Mouse (Mus musculus) thymus, adult 2 months (tissue): ENCODE data around the gene Rgcc. TPM values are rescaled to one million over a fixed set of nuclear protein-coding genes. Genes with fewer than 3 reads are reported as not detected.
A peak's percentile ranks its signal among the peaks of the same experiment; 100 is the strongest.

Experiments used
- DNase-seq: peaks from one replicate; pipeline ENCODE4 v3.0.0; 2021
- H3K27ac ChIP-seq: fragments of 200-500 bp; 2 replicates; pipeline ENCODE4 v1.5.1; 2012; ENCODE audit warnings: low read length, control low read depth; ENCODE audit not compliant: control insufficient read depth, insufficient read depth
- H3K27me3 ChIP-seq: fragments of 200-500 bp; 2 replicates; pipeline ENCODE4 v1.6.1; 2012; ENCODE audit warnings: mild to moderate bottlenecking, low read length, moderate library complexity, mixed read lengths; ENCODE audit not compliant: control insufficient read depth, insufficient read depth
- H3K36me3 ChIP-seq: fragments of 200-500 bp; 2 replicates; pipeline ENCODE4 v1.6.1; 2012; ENCODE audit warnings: mild to moderate bottlenecking, low read length, moderate library complexity; ENCODE audit not compliant: control insufficient read depth, insufficient read depth
- H3K4me1 ChIP-seq: fragments of 200-500 bp; replicated peaks from 2 replicates; pipeline ENCODE4 v1.6.1; 2012; ENCODE audit warnings: low read length; ENCODE audit not compliant: control insufficient read depth, insufficient read depth
- H3K4me3 ChIP-seq: fragments of 200-500 bp; 2 replicates; pipeline ENCODE4 v1.5.1; 2012; ENCODE audit warnings: mild to moderate bottlenecking, low read length, control low read depth, moderate library complexity; ENCODE audit not compliant: control insufficient read depth, insufficient read depth
- CTCF ChIP-seq: fragments of 200-500 bp; IDR thresholded peaks from 2 replicates; pipeline ENCODE4 v1.5.1; 2012; ENCODE audit warnings: mild to moderate bottlenecking, control low read depth, low read length, moderate library complexity, borderline replicate concordance; ENCODE audit not compliant: control insufficient read depth, poor library complexity, insufficient read depth; ENCODE audit errors: extremely low read depth
- POLR2A ChIP-seq: fragments of 200-500 bp; IDR thresholded peaks from 2 replicates; pipeline ENCODE4 v1.6.1; 2012; ENCODE audit warnings: mild to moderate bottlenecking, low read length, control low read depth, moderate library complexity; ENCODE audit not compliant: control insufficient read depth, poor library complexity, insufficient read depth; ENCODE audit errors: extremely low read depth
- WGBS: fragments of 180-500 bp; shearing (Covaris S2); methylation state at CpG from one replicate; pipeline ENCODE4 v1.1.7; 2018; 5-methylcytosine and 5-hydroxymethylcytosine counted together
- polyA plus RNA-seq: library from polyadenylated mRNA; depleted of rRNA; stranded (reverse); fragments of >200 nt; gene quantifications from 2 replicates; pipeline ENCODE4 v1.2.3, GENCODE M21; 2012

Rgcc gene
- polyA plus RNA-seq, 1 experiment = 880 TPM

GRCm38 (mm10) chr14:79283952-79284351 is 17.5 kb downstream of the Rgcc start:
- peaks cover 48% of the 10 kb centered on the region for H3K4me1 ChIP-seq
- TF ChIP-seq POLR2A (no peak), CTCF (no peak)
- 0 out of 2 replicates have a peak overlapping the region, but pooled peaks have one; percentile 49 for H3K27ac ChIP-seq
- no peak for DNase-seq
- H3K4me3 ChIP-seq = no peak overlapping the region
- H3K36me3 ChIP-seq = peaks cover 18% of the 10 kb centered on the region
- 93% methylated on average over 7 of the region's 7 CpGs for WGBS
- H3K27me3 ChIP-seq = no peaks in the 10 kb centered on the region

GRCm38 (mm10) chr14:79281894-79282553 is 19.4 kb downstream of the Rgcc start:
- H3K27ac ChIP-seq = peak overlapping the region; percentile 64
- TF ChIP-seq POLR2A = no peak
- no peak for TF ChIP-seq CTCF

GRCm38 (mm10) chr14:79280456-79280855 is 21.0 kb downstream of the Rgcc start:
- Histone ChIP-seq H3K4me3 (peak overlapping the region; percentile 29), H3K27ac (peak overlapping the region; percentile 99)
- WGBS = 18% methylated on average over 9 of the region's 9 CpGs

More at GRCm38 (mm10) chr14:79281894-79282553, 19.4 kb downstream of the Rgcc start:
- Histone ChIP-seq H3K36me3 (no peaks in the 10 kb centered on the region), H3K4me3 (no peak overlapping the region), H3K27me3 (no peaks in the 10 kb centered on the region), H3K4me1 (peaks cover 52% of the 10 kb centered on the region)
- 87% methylated on average over 9 of the region's 9 CpGs for WGBS
- no peak for DNase-seq

GRCm38 (mm10) chr14:79279494-79279893 is 22.0 kb downstream of the Rgcc start:
- H3K36me3 ChIP-seq = no peaks in the 10 kb centered on the region
- DNase-seq = no peak
- H3K4me1 ChIP-seq = peaks cover 64% of the 10 kb centered on the region
- H3K27me3 ChIP-seq = no peaks in the 10 kb centered on the region
- 97% methylated on average over 1 of the region's 1 CpGs for WGBS
- no peak for TF ChIP-seq CTCF
- no peak for TF ChIP-seq POLR2A
- no peak overlapping the region for H3K4me3 ChIP-seq
- H3K27ac ChIP-seq = peak overlapping the region; percentile 64

More at GRCm38 (mm10) chr14:79280456-79280855, 21.0 kb downstream of the Rgcc start:
- no peaks in the 10 kb centered on the region for H3K27me3 ChIP-seq
- H3K36me3 ChIP-seq = no peaks in the 10 kb centered on the region
- H3K4me1 ChIP-seq = peaks cover 65% of the 10 kb centered on the region
- TF ChIP-seq POLR2A (peak; percentile 53; the same call in 1 of the 2 replicates), CTCF (peak; percentile 13; the same call in 1 of the 2 replicates)
- DNase-seq = peak; percentile 85

- DNase-seq = no peak
- WGBS = 95% methylated on average over 4 of the region's 4 CpGs
- no peak for TF ChIP-seq CTCF
- no peak for TF ChIP-seq POLR2A
- no peaks in the 10 kb centered on the region for H3K27me3 ChIP-seq
- H3K27ac ChIP-seq = no peak overlapping the region
- H3K4me3 ChIP-seq = no peak overlapping the region
- no peaks in the 10 kb centered on the region for H3K36me3 ChIP-seq
- H3K4me1 ChIP-seq = peaks cover 65% of the 10 kb centered on the region
These were observed 22.5 kb downstream of the Rgcc start for GRCm38 (mm10) chr14:79278927-79279326.

GRCm38 (mm10) chr14:79277922-79278321 is 23.5 kb downstream of the Rgcc start:
- 87% methylated on average over 7 of the region's 7 CpGs for WGBS
- H3K27me3 ChIP-seq = no peaks in the 10 kb centered on the region
- no peak overlapping the region for H3K4me3 ChIP-seq
- peaks cover 73% of the 10 kb centered on the region for H3K4me1 ChIP-seq
- TF ChIP-seq POLR2A = no peak
- TF ChIP-seq CTCF = no peak
- no peaks in the 10 kb centered on the region for H3K36me3 ChIP-seq
- peak overlapping the region; percentile 10; the same call in 1 of the 2 replicates for H3K27ac ChIP-seq
- no peak for DNase-seq
